9 mouse cellular contexts compared by ENCODE assay signal in the genomic region with DNA sequence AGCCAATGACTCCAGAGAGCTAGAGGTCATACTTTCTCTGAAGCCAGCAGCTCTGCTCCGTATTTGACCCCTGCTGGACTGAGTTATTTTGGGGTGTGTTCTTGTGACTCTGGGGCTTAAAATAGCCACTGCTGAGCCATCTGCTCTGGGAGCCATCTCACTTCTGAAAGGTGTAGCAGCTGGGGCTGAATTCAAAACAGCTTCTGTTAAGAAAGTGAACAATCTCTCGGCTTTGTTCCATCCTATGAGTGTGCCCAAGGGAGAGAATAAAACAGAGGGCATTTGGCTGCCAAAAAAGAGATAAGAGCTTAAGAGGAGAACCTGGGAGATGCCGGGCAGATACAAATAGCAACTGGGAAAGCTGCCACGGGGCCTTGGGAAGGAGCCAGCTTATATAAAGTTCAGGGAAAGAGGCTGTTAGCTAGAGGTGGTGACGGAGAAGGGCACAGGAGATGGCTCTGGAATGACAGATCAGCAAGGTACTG.
DNase-seq lines count a peak whose midpoint lies in the region; ATAC-seq and TF ChIP-seq lines count a peak whose summit lies in the region.
"Had no signal": no experiment of that assay in that cellular context is flagged by ENCODE, and none has a peak within 500 bp of the region (broad histone marks: within the 10 kb centered on the region; RNA-seq: fewer than 3 reads in every experiment).

No protein-coding gene starts in this region.

- 50% methylated on average over 5 of the region's 5 CpGs for WGBS in liver, postnatal 0 days (ENCODE audit: insufficient replicate concordance)
- WGBS in heart, embryonic 12.5 days, result 7% methylated on average over 5 of the region's 5 CpGs
- 19% methylated on average over 5 of the region's 5 CpGs for WGBS in olfactory bulb, adult 2 months
- 53% methylated on average over 5 of the region's 5 CpGs for WGBS in midbrain, embryonic 13.5 days

- no peak overlapping the region for H3K4me2 ChIP-seq in liver, postnatal 0 days (ENCODE audit: low read depth, low read length)
- peak overlapping the region; percentile 32 for H3K4me2 ChIP-seq in heart, embryonic 12.5 days
- H3K4me2 ChIP-seq in midbrain, embryonic 13.5 days (replicated peaks), result no peak overlapping the region
- H3K4me2 ChIP-seq: embryonic facial prominence, embryonic 15.5 days had no signal

- no peak for TF ChIP-seq POLR2A in olfactory bulb, adult 2 months (IDR thresholded peaks at IDR 0.05; ENCODE audit: insufficient read depth, low read depth, low read length)

- H3K9me3 ChIP-seq in liver, postnatal 0 days (ENCODE audit: low read length), result no peaks in the 10 kb centered on the region
- H3K9me3 ChIP-seq in heart, embryonic 12.5 days (replicated peaks), result no peaks in the 10 kb centered on the region
- H3K9me3 ChIP-seq in midbrain, embryonic 13.5 days, result 0 out of 2 replicates have a peak, but pooled peaks cover 3% of the 10 kb centered on the region
- H3K9me3 ChIP-seq: embryonic facial prominence, embryonic 15.5 days had no signal

- H3K27ac ChIP-seq in liver, postnatal 0 days (ENCODE audit: low read depth), result no peak overlapping the region
- peak overlapping the region; percentile 93 for H3K27ac ChIP-seq in heart, embryonic 12.5 days (ENCODE audit: poor library complexity, severe bottlenecking)
- peak overlapping the region; percentile 35 for H3K27ac ChIP-seq in olfactory bulb, adult 2 months (ENCODE audit: insufficient read depth, low read depth, low read length)
- no peak overlapping the region for H3K27ac ChIP-seq in midbrain, embryonic 13.5 days
- H3K27ac ChIP-seq: embryonic facial prominence, embryonic 15.5 days had no signal

- H3K27me3 ChIP-seq in liver, postnatal 0 days (ENCODE audit: insufficient read depth, low read length), result no peaks in the 10 kb centered on the region
- H3K27me3 ChIP-seq in heart, embryonic 12.5 days (replicated peaks), result no peaks in the 10 kb centered on the region
- H3K27me3 ChIP-seq in midbrain, embryonic 13.5 days, result no peaks in the 10 kb centered on the region
- H3K27me3 ChIP-seq: embryonic facial prominence, embryonic 15.5 days had no signal

- DNase-seq in liver, result peak; percentile 5
- DNase-seq in liver, postnatal 0 days, result no peak
- DNase-seq in cerebellum, postnatal 36 days, result peak; percentile 87 to 93
- DNase-seq in layer of hippocampus, postnatal 14 days (ENCODE audit: low spot score in 2 of 2), result peak; percentile 16 to 17
- DNase-seq in c-Kit-positive CD71-positive TER-119-positive erythroid progenitor cells, embryonic 14.5 days (ENCODE audit: low spot score), result no peak

- no peak for TF ChIP-seq EP300 in liver, postnatal 0 days (IDR thresholded peaks at IDR 0.05; ENCODE audit: low read depth)

- H3K36me3 ChIP-seq in liver, postnatal 0 days (replicated peaks; ENCODE audit: insufficient read depth, low read length), result no peaks in the 10 kb centered on the region
- H3K36me3 ChIP-seq in heart, embryonic 12.5 days, result no peaks in the 10 kb centered on the region
- no peaks in the 10 kb centered on the region for H3K36me3 ChIP-seq in midbrain, embryonic 13.5 days
- H3K36me3 ChIP-seq: embryonic facial prominence, embryonic 15.5 days had no signal

- no peak for ATAC-seq in liver, postnatal 0 days
- ATAC-seq in heart, embryonic 12.5 days (ENCODE audit: insufficient number of reproducible peaks, low FRiP score), result peak; percentile 87
- ATAC-seq in midbrain, embryonic 13.5 days, result no peak

- no peaks in the 10 kb centered on the region for H3K4me1 ChIP-seq in liver, postnatal 0 days (ENCODE audit: insufficient read depth)
- peaks cover 21% of the 10 kb centered on the region for H3K4me1 ChIP-seq in heart, embryonic 12.5 days (replicated peaks)
- peaks cover 9% of the 10 kb centered on the region; the same call in 1 of the 2 replicates for H3K4me1 ChIP-seq in olfactory bulb, adult 2 months (ENCODE audit: control insufficient read depth, insufficient read depth, low read length)
- peaks cover 7% of the 10 kb centered on the region; the same call in 1 of the 2 replicates for H3K4me1 ChIP-seq in midbrain, embryonic 13.5 days (replicated peaks)

- H3K4me3 ChIP-seq in liver, postnatal 0 days (ENCODE audit: low read depth, low read length), result no peak overlapping the region
- H3K4me3 ChIP-seq in heart, embryonic 12.5 days, result no peak overlapping the region
- no peak overlapping the region for H3K4me3 ChIP-seq in olfactory bulb, adult 2 months (ENCODE audit: insufficient read depth, low read depth, low read length)
- H3K4me3 ChIP-seq in midbrain, embryonic 13.5 days (replicated peaks), result no peak overlapping the region
- H3K4me3 ChIP-seq: embryonic facial prominence, embryonic 15.5 days had no signal

- no peak for TF ChIP-seq CTCF in liver, postnatal 0 days (IDR thresholded peaks at IDR 0.05; ENCODE audit: low read depth)
- TF ChIP-seq CTCF in olfactory bulb, adult 2 months (IDR thresholded peaks at IDR 0.05; ENCODE audit: insufficient read depth, low read depth, low read length), result no peak

- no peak overlapping the region for H3K9ac ChIP-seq in liver, postnatal 0 days (replicated peaks)
- H3K9ac ChIP-seq in heart, embryonic 12.5 days, result no peak overlapping the region
- no peak overlapping the region for H3K9ac ChIP-seq in midbrain, embryonic 13.5 days (replicated peaks)
- H3K9ac ChIP-seq: embryonic facial prominence, embryonic 15.5 days had no signal

Comparison
In these comparisons a context has a peak if more than half of its experiments do, and no peak if none do; other contexts are left out.
1. DNase-seq: peak in liver (single experiment), cerebellum, postnatal 36 days (2 of 2) and layer of hippocampus, postnatal 14 days (2 of 2); none in liver, postnatal 0 days (single experiment) and c-Kit-positive CD71-positive TER-119-positive erythroid progenitor cells, embryonic 14.5 days (single experiment).
2. H3K27ac ChIP-seq: peak in heart, embryonic 12.5 days (single experiment) and olfactory bulb, adult 2 months (single experiment); none in liver, postnatal 0 days (single experiment) and midbrain, embryonic 13.5 days (single experiment).